In genomic region chr7:128057860-128058259, GRCm38 (mm10) we compare ENCODE assay signal across 29 mouse cellular contexts. TPM values are rescaled to one million over a fixed set of nuclear protein-coding genes. Genes with fewer than 3 reads are reported as not detected.
A peak's percentile ranks its signal among the peaks of the same experiment; 100 is the strongest.
DNase-seq lines count a peak whose midpoint lies in the region; TF ChIP-seq lines count a peak whose summit lies in the region.
"Had no signal": no experiment of that assay in that cellular context is flagged by ENCODE, and none has a peak within 500 bp of the region (broad histone marks: within the 10 kb centered on the region; RNA-seq: fewer than 3 reads in every experiment).

No protein-coding gene starts in this region.

- no peaks in the 10 kb centered on the region for H3K79me2 ChIP-seq in macrophage (ENCODE audit: inconsistent target)

- H3K4me3 ChIP-seq in bone marrow, adult 2 months (replicated peaks; ENCODE audit: control insufficient read depth, low read depth, low read length): no peak overlapping the region
- no peak overlapping the region for H3K4me3 ChIP-seq in macrophage (ENCODE audit: inconsistent target)
- H3K4me3 ChIP-seq: embryonic facial prominence, embryonic 10.5 days; embryonic facial prominence, embryonic 13.5 days; erythroblast, embryonic 14.5 days; forebrain, embryonic 12.5 days; forebrain, embryonic 15.5 days; heart, embryonic 12.5 days; heart, embryonic 15.5 days; hindbrain, embryonic 10.5 days; hindbrain, embryonic 13.5 days had no signal

- WGBS in bone marrow, adult 2 months: 78% methylated on average over 8 of the region's 8 CpGs
- whole genome bisulfite sequencing in macrophage (ENCODE audit: missing documents): 90% methylated on average over 7 of the region's 8 CpGs

- peak; percentile 30 for DNase-seq in thymus, postnatal 14 days
- DNase-seq in thymus, adult 18-20 months: no peak
- no peak for DNase-seq in gastrocnemius, adult 8-10 months (ENCODE audit: low spot score in 2 of 2)
- no peak for DNase-seq in layer of hippocampus, adult 11-12 months (ENCODE audit: low spot score)
- DNase-seq: adrenal gland, adult 8-10 months; adrenal gland, postnatal 25 days; cerebellum, adult 11 months; cerebellum, adult 8-10 months; cerebellum, postnatal 10 days; cerebellum, postnatal 36 days; embryo, embryonic 11 days; gastrocnemius, postnatal 36 days; heart, postnatal 10 days; heart, postnatal 36 days had no signal

- TF ChIP-seq CTCF in bone marrow, adult 2 months (IDR thresholded peaks at IDR 0.05; ENCODE audit: control insufficient read depth, insufficient read depth, low read length): no peak

- no peaks in the 10 kb centered on the region for H3K36me3 ChIP-seq in macrophage (ENCODE audit: inconsistent target)
- H3K36me3 ChIP-seq: embryonic facial prominence, embryonic 10.5 days; embryonic facial prominence, embryonic 13.5 days; forebrain, embryonic 12.5 days; forebrain, embryonic 15.5 days; heart, embryonic 12.5 days; heart, embryonic 15.5 days; hindbrain, embryonic 10.5 days; hindbrain, embryonic 13.5 days had no signal

- peaks cover 10% of the 10 kb centered on the region for H3K4me1 ChIP-seq in bone marrow, adult 2 months (ENCODE audit: control insufficient read depth, insufficient read depth, low read length)
- H3K4me1 ChIP-seq: embryonic facial prominence, embryonic 10.5 days; embryonic facial prominence, embryonic 13.5 days; forebrain, embryonic 12.5 days; forebrain, embryonic 15.5 days; heart, embryonic 12.5 days; heart, embryonic 15.5 days; hindbrain, embryonic 10.5 days; hindbrain, embryonic 13.5 days had no signal

- TF ChIP-seq POLR2A in bone marrow, adult 2 months (IDR thresholded peaks at IDR 0.05; ENCODE audit: borderline replicate concordance, control insufficient read depth, low read depth, low read length): no peak

- H3K27ac ChIP-seq in bone marrow, adult 2 months (ENCODE audit: control insufficient read depth, insufficient read depth, low read depth, low read length, poor library complexity): peak overlapping the region; percentile 87; the same call in 1 of the 2 replicates
- peak overlapping the region; percentile 68 for H3K27ac ChIP-seq in macrophage
- H3K27ac ChIP-seq: embryonic facial prominence, embryonic 10.5 days; embryonic facial prominence, embryonic 13.5 days; forebrain, embryonic 12.5 days; forebrain, embryonic 15.5 days; heart, embryonic 15.5 days; hindbrain, embryonic 10.5 days; hindbrain, embryonic 13.5 days had no signal

RNA-seq across cellular contexts. Expression of gene Itgam, which starts 4.6 kb away (rescaled TPM):
- 15.4 and 60.8 TPM in 2 replicates for polyA plus RNA-seq in bone marrow, adult 2 months (2011; ENCODE audit: insufficient read depth, insufficient read length, low replicate concordance, missing spikeins)
- 100 to 1,000 TPM in 9 of 26 experiments, 10 to 100 TPM in 17; 12.4 to 206 (median 88.6) TPM for total RNA-seq in macrophage (2018; cell fraction: chromatin; rRNA removed)
- 100 to 1,000 TPM in 13 of 26 experiments, 10 to 100 TPM in 13; 60.7 to 159 (median 99.7) TPM for total RNA-seq in macrophage (2018; cell fraction: cytosol; rRNA removed)
- total RNA-seq in macrophage (2018; cell fraction: nucleus; rRNA removed): 100 to 1,000 TPM in 25 of 26 experiments, 10 to 100 TPM in 1; 39.2 to 519 (median 212) TPM
- 101 to 216 TPM (median 128 TPM) in 3 replicates for polyA plus RNA-seq in macrophage (2018)
- total RNA-seq in gastrocnemius, adult 8-10 months (2022): 1 to 10 TPM in 2 of 4 experiments, under 1 TPM in 2; 0.60 to 3.1 (median 1.1) TPM

RNA-seq across cellular contexts. Expression of gene Gm49368, which starts 4.6 kb away (rescaled TPM):
- polyA plus RNA-seq in bone marrow, adult 2 months (2011; ENCODE audit: insufficient read depth, insufficient read length, low replicate concordance, missing spikeins): 8.2 and 16.7 TPM in 2 replicates
- 1 to 10 TPM in 14 of 26 experiments, under 1 TPM in 6, not detected in 6; 0.18 to 5.5 (median 1.8) TPM for total RNA-seq in macrophage (2018; cell fraction: chromatin; rRNA removed)
- 1 to 10 TPM in 22 of 26 experiments, under 1 TPM in 4; 0.33 to 4.3 (median 1.5) TPM for total RNA-seq in macrophage (2018; cell fraction: cytosol; rRNA removed)
- 1 to 10 TPM in 20 of 26 experiments, under 1 TPM in 2, not detected in 4; 0.15 to 8.6 (median 4.3) TPM for total RNA-seq in macrophage (2018; cell fraction: nucleus; rRNA removed)
- polyA plus RNA-seq in macrophage (2018): 1.0 to 2.2 TPM (median 1.6 TPM) in 3 replicates
- not detected for total RNA-seq in gastrocnemius, adult 8-10 months (2022)
- total RNA-seq: adrenal gland, postnatal 25 days; ES-E14; gastrocnemius, postnatal 10 days; granulocyte monocyte progenitor cell, adult 5-6 weeks; heart, postnatal 10 days; heart, postnatal 36 days had no signal
- polyA plus RNA-seq: embryonic facial prominence, embryonic 10.5 days; embryonic facial prominence, embryonic 13.5 days; erythroblast, embryonic 14.5 days; forebrain, embryonic 12.5 days; forebrain, embryonic 15.5 days; heart, embryonic 12.5 days; heart, embryonic 15.5 days; hindbrain, embryonic 13.5 days; hindbrain, embryonic 16.5 days had no signal

RNA-seq across cellular contexts. Expression of gene Trim72, which starts 54.1 kb away (rescaled TPM):
- 0.45 and 1.1 TPM in 2 replicates for polyA plus RNA-seq in bone marrow, adult 2 months (2011; ENCODE audit: insufficient read depth, insufficient read length, low replicate concordance, missing spikeins)
- under 1 TPM in 10 of 26 experiments, not detected in 16; 0.29 to 0.79 (median 0.52) TPM for total RNA-seq in macrophage (2018; cell fraction: chromatin; rRNA removed)
- total RNA-seq in macrophage (2018; cell fraction: cytosol; rRNA removed): not detected
- total RNA-seq in macrophage (2018; cell fraction: nucleus; rRNA removed): 1 to 10 TPM in 2 of 26 experiments, under 1 TPM in 6, not detected in 18; 0.29 to 3.8 (median 0.40) TPM
- not detected in 3 replicates for polyA plus RNA-seq in macrophage (2018)
- total RNA-seq in gastrocnemius, adult 8-10 months (2022): 100 to 1,000 TPM; 204 to 246 (median 223) TPM
- total RNA-seq: granulocyte monocyte progenitor cell, adult 5-6 weeks had no signal
- polyA plus RNA-seq: embryonic facial prominence, embryonic 10.5 days; forebrain, embryonic 12.5 days; forebrain, embryonic 15.5 days; hindbrain, embryonic 10.5 days; hindbrain, embryonic 16.5 days had no signal
